Mouse (Mus musculus): ENCODE results near the gene Ddx56. TPM values are rescaled to one million over a fixed set of nuclear protein-coding genes. Genes with fewer than 3 reads are reported as not detected.

Ddx56 gene
- polyA plus RNA-seq (2014; fragmentation: Illumina TruSeq; extraction: RNeasy Lipid Tissue Mini Kit (QIAGEN cat#74804); ENCODE audit: low read depth, low replicate concordance): 10.8 TPM

GRCm38 (mm10) chr11:6267320-6268254, at the start of gene Ddx56:
Ddx56 (minus strand) TSS chr11:6267772.

DNA sequence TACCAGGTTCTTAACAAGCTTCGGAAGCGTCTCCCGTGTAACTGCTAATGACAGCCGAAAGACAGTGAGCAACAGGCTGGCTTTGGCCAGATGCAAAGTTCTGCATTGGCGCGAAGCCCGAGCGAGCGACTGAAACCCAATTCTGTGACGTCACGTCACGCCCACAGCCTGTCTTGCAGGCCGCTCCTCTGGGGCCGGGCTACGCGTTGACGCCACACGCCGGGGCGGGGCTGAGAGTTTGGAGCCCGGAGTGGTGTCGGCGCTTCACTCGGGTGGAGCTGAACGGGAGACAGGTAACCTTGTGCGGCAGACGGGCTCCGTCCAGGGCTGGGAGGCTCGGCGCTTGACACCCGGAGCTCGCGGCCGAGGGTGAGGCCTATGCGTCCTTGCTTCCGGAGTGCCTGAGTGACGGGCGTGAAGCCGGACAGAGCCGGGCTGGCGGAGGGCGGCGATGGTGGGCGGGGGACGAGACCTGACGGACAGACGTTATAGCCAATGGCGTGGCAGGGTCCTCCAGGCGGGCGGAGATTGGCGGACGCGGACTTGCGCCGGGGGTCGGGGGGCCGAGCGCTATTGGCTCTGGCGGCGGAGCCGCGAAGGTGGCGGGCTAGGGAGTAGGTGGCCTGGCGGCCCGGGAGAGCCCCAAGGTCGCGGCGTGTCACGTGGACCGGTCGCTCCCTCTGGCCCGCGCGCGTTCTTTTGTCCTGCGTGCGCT, 24.0 kb upstream of the Ddx56 start, which contains the start of gene Ogdh:
Gene Ogdh (plus strand): TSS at position 233 of the 715 bp plus-strand sequence.

DNA sequence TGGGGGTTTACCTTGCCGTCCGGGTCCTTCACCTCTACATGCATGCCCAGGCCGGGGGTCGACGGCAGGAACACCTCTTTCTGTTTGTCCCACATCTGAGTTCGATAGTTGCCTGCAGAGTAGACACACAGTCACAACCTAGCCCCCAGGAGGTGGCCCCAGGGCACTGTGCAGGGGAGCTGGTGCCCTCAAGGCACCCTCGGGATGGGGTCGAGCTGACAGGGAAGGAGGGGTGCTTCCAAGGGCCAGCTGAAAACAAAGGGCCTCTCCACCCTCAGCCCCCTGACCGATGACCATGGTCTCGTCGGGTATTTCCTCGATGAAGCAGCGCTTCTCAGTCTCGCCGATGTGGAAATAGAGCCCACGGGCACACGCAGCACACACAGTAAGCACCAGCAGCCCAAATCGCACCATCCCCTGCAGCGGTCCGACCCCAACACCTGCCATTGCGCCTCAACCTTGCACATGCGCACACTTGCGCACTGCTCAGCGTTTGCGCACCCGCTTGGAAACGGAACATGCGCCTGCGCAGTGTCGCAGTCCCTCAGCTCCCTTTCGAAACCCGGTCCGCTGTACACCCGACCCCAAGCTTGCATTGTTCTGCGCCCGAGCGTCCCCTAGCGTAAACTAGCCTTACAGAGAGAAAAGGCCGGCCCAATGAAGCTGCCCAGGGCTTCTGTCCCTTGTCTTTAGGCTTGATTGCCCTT, 7.0 kb upstream of the Ddx56 start, which contains the start of gene Tmed4:
Gene Tmed4 (minus strand): TSS at position 484 of the 707 bp plus-strand sequence.

DNA sequence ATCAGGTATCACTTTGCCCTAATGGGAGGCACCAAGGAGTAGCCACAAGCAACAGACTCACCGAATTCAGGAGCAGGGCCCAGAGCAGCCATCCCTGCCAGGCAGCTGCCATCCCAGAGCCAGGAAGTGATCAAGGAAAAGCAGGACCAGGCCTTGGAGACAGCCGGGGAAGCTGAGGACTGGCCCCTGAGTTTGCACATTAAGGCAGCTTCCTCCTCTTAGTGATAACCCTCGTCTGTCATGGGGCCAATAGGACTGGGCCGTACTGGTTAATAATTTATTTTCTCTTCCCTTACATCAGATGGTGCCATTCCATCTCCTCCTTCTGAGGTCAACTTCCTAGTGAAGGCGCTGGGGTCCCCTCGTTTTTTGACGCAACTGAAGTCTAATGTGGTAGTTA, 37.6 kb downstream of the Ddx56 start, which contains the start of gene Npc1l1:
Gene Npc1l1 (minus strand): TSS at position 132 of the 400 bp plus-strand sequence.

Other genes with a start within 250 kb of the Ddx56 start
- gene Camk2b, start 201.4 kb downstream of the Ddx56 start, polyA plus RNA-seq (2014; fragmentation: Illumina TruSeq; extraction: RNeasy Lipid Tissue Mini Kit (QIAGEN cat#74804); ENCODE audit: low read depth, low replicate concordance): 3.1 TPM
- not detected for gene A730071L15Rik, start 67.7 kb downstream of the Ddx56 start, polyA plus RNA-seq (2014; fragmentation: Illumina TruSeq; extraction: RNeasy Lipid Tissue Mini Kit (QIAGEN cat#74804); ENCODE audit: low read depth, low replicate concordance)
- gene Nudcd3, start 67.4 kb downstream of the Ddx56 start, polyA plus RNA-seq (2014; fragmentation: Illumina TruSeq; extraction: RNeasy Lipid Tissue Mini Kit (QIAGEN cat#74804); ENCODE audit: low read depth, low replicate concordance): 32.5 TPM
- gene Npc1l1, start 37.6 kb downstream of the Ddx56 start, polyA plus RNA-seq (2014; fragmentation: Illumina TruSeq; extraction: RNeasy Lipid Tissue Mini Kit (QIAGEN cat#74804); ENCODE audit: low read depth, low replicate concordance): not detected
- 55.3 TPM for gene Tmed4, start 7.1 kb upstream of the Ddx56 start, polyA plus RNA-seq (2014; fragmentation: Illumina TruSeq; extraction: RNeasy Lipid Tissue Mini Kit (QIAGEN cat#74804); ENCODE audit: low read depth, low replicate concordance)
- 192 TPM for gene Ogdh, start 23.9 kb upstream of the Ddx56 start, polyA plus RNA-seq (2014; fragmentation: Illumina TruSeq; extraction: RNeasy Lipid Tissue Mini Kit (QIAGEN cat#74804); ENCODE audit: low read depth, low replicate concordance)
- gene Zmiz2, start 121.3 kb upstream of the Ddx56 start, polyA plus RNA-seq (2014; fragmentation: Illumina TruSeq; extraction: RNeasy Lipid Tissue Mini Kit (QIAGEN cat#74804); ENCODE audit: low read depth, low replicate concordance): 0.87 TPM
- gene Ppia, start 147.7 kb upstream of the Ddx56 start, polyA plus RNA-seq (2014; fragmentation: Illumina TruSeq; extraction: RNeasy Lipid Tissue Mini Kit (QIAGEN cat#74804); ENCODE audit: low read depth, low replicate concordance): 1,365 TPM
- gene H2afv, start 176.7 kb upstream of the Ddx56 start, polyA plus RNA-seq (2014; fragmentation: Illumina TruSeq; extraction: RNeasy Lipid Tissue Mini Kit (QIAGEN cat#74804); ENCODE audit: low read depth, low replicate concordance): 21.3 TPM
- gene Purb, start 208.1 kb upstream of the Ddx56 start, polyA plus RNA-seq (2014; fragmentation: Illumina TruSeq; extraction: RNeasy Lipid Tissue Mini Kit (QIAGEN cat#74804); ENCODE audit: low read depth, low replicate concordance): 181 TPM